ENCODE assay signal across 21 mouse cellular contexts in genomic region chr10:117762966-117763365, GRCm38 (mm10). TPM values are rescaled to one million over a fixed set of nuclear protein-coding genes. Genes with fewer than 3 reads are reported as not detected.
DNase-seq lines count a peak whose midpoint lies in the region; ATAC-seq and TF ChIP-seq lines count a peak whose summit lies in the region.
"Had no signal": no experiment of that assay in that cellular context is flagged by ENCODE, and none has a peak within 500 bp of the region (broad histone marks: within the 10 kb centered on the region; RNA-seq: fewer than 3 reads in every experiment).

No protein-coding gene starts in this region.

- in situ Hi-C loops in ES-E14 (cut with MboI; ENCODE audit: low sequenced_read_pairs in 2 of 2, unreplicated experiment in 2 of 2), result no loop called here

- peaks cover 36% of the 10 kb centered on the region for H3K36me3 ChIP-seq in midbrain, embryonic 11.5 days (ENCODE audit: control insufficient read depth, insufficient read depth, low read length)
- H3K36me3 ChIP-seq in midbrain, embryonic 15.5 days (replicated peaks), result peaks cover 40% of the 10 kb centered on the region; the same call in 1 of the 2 replicates
- peaks cover 62% of the 10 kb centered on the region for H3K36me3 ChIP-seq in ES-E14 (ENCODE audit: control insufficient read depth, insufficient read depth, low read length, poor library complexity, severe bottlenecking)

- no peaks in the 10 kb centered on the region for H3K4me1 ChIP-seq in midbrain, embryonic 11.5 days (ENCODE audit: control insufficient read depth, insufficient read depth, low read length)
- H3K4me1 ChIP-seq in midbrain, embryonic 15.5 days, result no peaks in the 10 kb centered on the region
- no peaks in the 10 kb centered on the region for H3K4me1 ChIP-seq in ES-E14 (ENCODE audit: control insufficient read depth in 2 of 2, insufficient read depth in 2 of 2, low read length in 2 of 2, poor library complexity in 1 of 2)
- H3K4me1 ChIP-seq: embryonic facial prominence, embryonic 12.5 days; forebrain, embryonic 13.5 days; forebrain, embryonic 15.5 days had no signal

- H3K27me3 ChIP-seq in midbrain, embryonic 11.5 days (ENCODE audit: control insufficient read depth, insufficient read depth, low read length), result no peaks in the 10 kb centered on the region
- no peaks in the 10 kb centered on the region for H3K27me3 ChIP-seq in midbrain, embryonic 15.5 days (replicated peaks)
- H3K27me3 ChIP-seq: CH12.LX; embryonic facial prominence, embryonic 12.5 days; forebrain, embryonic 13.5 days; forebrain, embryonic 15.5 days had no signal

- no peak overlapping the region for H3K9ac ChIP-seq in midbrain, embryonic 11.5 days (ENCODE audit: low read length)
- H3K9ac ChIP-seq in midbrain, embryonic 15.5 days, result no peak overlapping the region
- H3K9ac ChIP-seq in ES-E14 (ENCODE audit: insufficient read depth, low read depth, low read length, poor library complexity, severe bottlenecking), result no peak overlapping the region
- H3K9ac ChIP-seq: embryonic facial prominence, embryonic 12.5 days; forebrain, embryonic 13.5 days; forebrain, embryonic 15.5 days; forebrain, postnatal 0 days had no signal

- H3K4me3 ChIP-seq in midbrain, embryonic 11.5 days (ENCODE audit: low read depth, low read length), result no peak overlapping the region
- H3K4me3 ChIP-seq in midbrain, embryonic 15.5 days, result no peak overlapping the region
- no peak overlapping the region for H3K4me3 ChIP-seq in ES-E14 (ENCODE audit: insufficient read depth in 1 of 2, low read depth in 1 of 2, low read length in 2 of 2, poor library complexity in 1 of 2, severe bottlenecking in 1 of 2)
- H3K4me3 ChIP-seq: embryonic facial prominence, embryonic 12.5 days; forebrain, embryonic 13.5 days; forebrain, embryonic 15.5 days had no signal

- no peak overlapping the region for H3K4me2 ChIP-seq in midbrain, embryonic 11.5 days
- H3K4me2 ChIP-seq in midbrain, embryonic 15.5 days, result no peak overlapping the region
- H3K4me2 ChIP-seq: embryonic facial prominence, embryonic 12.5 days; forebrain, embryonic 13.5 days; forebrain, embryonic 15.5 days had no signal

- no peak for ATAC-seq in midbrain, embryonic 11.5 days (ENCODE audit: low FRiP score)
- no peak for ATAC-seq in midbrain, embryonic 15.5 days (replicated peaks)
- ATAC-seq: CD4-positive, CD25-positive, alpha-beta regulatory T cell, adult 4 months; forebrain, embryonic 13.5 days; forebrain, embryonic 15.5 days; forebrain, postnatal 0 days had no signal

- H3K27ac ChIP-seq in midbrain, embryonic 11.5 days (ENCODE audit: low read depth, low read length), result no peak overlapping the region
- H3K27ac ChIP-seq in midbrain, embryonic 15.5 days, result no peak overlapping the region
- peak overlapping the region; percentile 29; the same call in 1 of the 2 replicates for H3K27ac ChIP-seq in ES-E14 (ENCODE audit: insufficient read depth, low read depth, low read length, poor library complexity, severe bottlenecking)
- H3K27ac ChIP-seq: embryonic facial prominence, embryonic 12.5 days; forebrain, embryonic 13.5 days; forebrain, embryonic 15.5 days had no signal

- DNase-seq in midbrain, embryonic 11.5 days (ENCODE audit: low spot score, missing footprints), result peak; percentile 82
- no peak for DNase-seq in ES-E14 (ENCODE audit: low read depth, low spot score)
- DNase-seq in testis, postnatal 10 days (ENCODE audit: low spot score), result no peak
- DNase-seq in cerebellum, postnatal 36 days, result no peak
- DNase-seq: adrenal gland, adult 8-10 months; adrenal gland, postnatal 14 days; adrenal gland, postnatal 36 days; B cell, adult 2 months; cerebellum, adult 11-12 months; cerebellum, adult 2 months; cerebellum, adult 9-10 months; cerebellum, postnatal 10 days; cerebellum, postnatal 25 days; embryo, embryonic 11 days; forebrain, postnatal 0 days had no signal

- WGBS in midbrain, embryonic 11.5 days, result 95% methylated on average over 12 of the region's 12 CpGs
- 95% methylated on average over 12 of the region's 12 CpGs for WGBS in midbrain, embryonic 15.5 days

- no peaks in the 10 kb centered on the region for H3K9me3 ChIP-seq in midbrain, embryonic 11.5 days (ENCODE audit: control insufficient read depth, low read length)
- H3K9me3 ChIP-seq in midbrain, embryonic 15.5 days, result no peaks in the 10 kb centered on the region
- no peaks in the 10 kb centered on the region for H3K9me3 ChIP-seq in ES-E14 (ENCODE audit: control insufficient read depth, insufficient read depth, low read depth, low read length)
- H3K9me3 ChIP-seq: embryonic facial prominence, embryonic 12.5 days; forebrain, embryonic 13.5 days; forebrain, embryonic 15.5 days had no signal

TF ChIP-seq in ES-E14, 5 proteins besides CTCF, POLR2A, EP300 and RAD21:
- TF ChIP-seq MAFK (IDR thresholded peaks at IDR 0.05; ENCODE audit: insufficient read depth, low read depth, low read length) (no peak), ZNF384 (IDR thresholded peaks at IDR 0.05; ENCODE audit: low read depth, low read length) (no peak), ZC3H11A (IDR thresholded peaks at IDR 0.05; ENCODE audit: borderline replicate concordance, low read depth, low read length) (no peak), HCFC1 (IDR thresholded peaks at IDR 0.05; ENCODE audit: borderline replicate concordance, insufficient read depth, low read length) (no peak), CHD2 (IDR thresholded peaks at IDR 0.05; ENCODE audit: low read depth, low read length) (no peak)

RNA-seq across cellular contexts. Expression of gene Slc35e3, which starts 16.8 kb away (rescaled TPM):
- polyA plus RNA-seq in midbrain, embryonic 11.5 days (2014; fragmentation: Nextera tagmentation; extraction: Ambion mirVana), result 21.4 TPM in 2 replicates
- polyA plus RNA-seq in midbrain, embryonic 15.5 days (2015; fragmentation: Nextera tagmentation; extraction: Ambion mirVana), result 34.4 and 37.1 TPM in 2 replicates
- 16.3 and 22.8 TPM in 2 replicates for total RNA-seq in ES-E14 (2012; rRNA removed)

RNA-seq across cellular contexts. Expression of gene Nup107, which starts 29.5 kb away (rescaled TPM):
- 95.1 and 99.0 TPM in 2 replicates for polyA plus RNA-seq in midbrain, embryonic 11.5 days (2014; fragmentation: Nextera tagmentation; extraction: Ambion mirVana)
- 33.7 and 34.7 TPM in 2 replicates for polyA plus RNA-seq in midbrain, embryonic 15.5 days (2015; fragmentation: Nextera tagmentation; extraction: Ambion mirVana)
- 70.7 and 80.8 TPM in 2 replicates for total RNA-seq in ES-E14 (2012; rRNA removed)

RNA-seq across cellular contexts. Expression of gene Mdm2, which starts 52.4 kb away (rescaled TPM):
- polyA plus RNA-seq in midbrain, embryonic 11.5 days (2014; fragmentation: Nextera tagmentation; extraction: Ambion mirVana), result 67.5 and 74.3 TPM in 2 replicates
- polyA plus RNA-seq in midbrain, embryonic 15.5 days (2015; fragmentation: Nextera tagmentation; extraction: Ambion mirVana), result 49.8 and 58.2 TPM in 2 replicates
- 145 and 178 TPM in 2 replicates for total RNA-seq in ES-E14 (2012; rRNA removed)
